Mouse (Mus musculus) E14TG2a.4 (cell line): Measurements from ENCODE around the gene Nolc1.

Experiments
- CTCF ChIP-seq: conservative IDR thresholded peaks from 2 replicates; pipeline ENCODE4 v1.5.1; 2014; ENCODE audit warnings: low read length
- NANOG ChIP-seq: IDR thresholded peaks from 2 replicates; pipeline ENCODE4 v1.6.1; 2014; ENCODE audit warnings: borderline replicate concordance, low read length, mixed read lengths

- TF ChIP-seq CTCF (peak; percentile 95), NANOG (no peak)
Measured at GRCm38 (mm10) chr19:46086337-46086736, 10.7 kb downstream of the Nolc1 start.
